Mouse (Mus musculus) heart, postnatal 0 days (tissue): ENCODE data around the gene Tenm2.

ENCODE experiments used
- CTCF ChIP-seq: IDR thresholded peaks from 2 replicates; pipeline ENCODE4 v1.5.1; 2016; ENCODE audit warnings: antibody characterized with exemption, control low read depth, low read depth
- EP300 ChIP-seq: IDR thresholded peaks from 2 replicates; pipeline ENCODE4 v1.6.1; 2016; ENCODE audit warnings: antibody characterized with exemption, low read depth

GRCm38 (mm10) chr11:37153933-37154880 lies 81.6 kb downstream of the Tenm2 start:
- TF ChIP-seq CTCF (no peak), EP300 (no peak)
